Mouse (Mus musculus) heart, postnatal 0 days (tissue): Measurements from ENCODE around the gene Exoc3l2. TPM values are rescaled to one million over a fixed set of nuclear protein-coding genes. Genes with fewer than 3 reads are reported as not detected.

Source experiments
- ATAC-seq: fragments of 200-750 bp; cut with Nextera tagmentation; 2 replicates; pipeline ENCODE4 v1.8.0; 2017; ENCODE audit warnings: low read depth, moderate number of reproducible peaks, moderate library complexity; ENCODE audit not compliant: insufficient read depth
- DNase-seq: peaks from one replicate; pipeline ENCODE4 v3.0.0-alpha.2; 2016; ENCODE audit warnings: low spot score
- H3K27ac ChIP-seq: fragments of 300-500 bp; sonication (generic); 2 replicates; pipeline ENCODE4 v1.5.1; 2014; ENCODE audit warnings: low read depth, mild to moderate bottlenecking
- H3K27me3 ChIP-seq: fragments of 300-500 bp; sonication (generic); 2 replicates; pipeline ENCODE4 v1.6.1; 2014; ENCODE audit warnings: low read length, mixed read lengths; ENCODE audit not compliant: control insufficient read depth, insufficient read depth
- H3K36me3 ChIP-seq: fragments of 300-500 bp; sonication (generic); replicated peaks from 2 replicates; pipeline ENCODE4 v1.6.1; 2014; ENCODE audit warnings: low read length, mixed read lengths; ENCODE audit not compliant: control insufficient read depth, insufficient read depth
- H3K4me1 ChIP-seq: fragments of 300-500 bp; sonication (generic); 2 replicates; pipeline ENCODE4 v1.6.1; 2014; ENCODE audit warnings: antibody characterized with exemption; ENCODE audit not compliant: control insufficient read depth, insufficient read depth
- H3K4me2 ChIP-seq: fragments of 300-500 bp; sonication (generic); 2 replicates; pipeline ENCODE4 v1.6.1; 2014; ENCODE audit warnings: low read depth, mild to moderate bottlenecking, low read length, moderate library complexity
- H3K4me3 ChIP-seq: fragments of 300-500 bp; sonication (generic); 2 replicates; pipeline ENCODE4 v1.5.1; 2014; ENCODE audit warnings: low read depth, low read length
- H3K9ac ChIP-seq: fragments of 300-500 bp; sonication (generic); replicated peaks from 2 replicates; pipeline ENCODE4 v1.6.1; 2014; ENCODE audit warnings: low read depth, low read length, mixed read lengths
- H3K9me3 ChIP-seq: fragments of 300-500 bp; sonication (generic); replicated peaks from 2 replicates; pipeline ENCODE4 v1.6.1; 2016; ENCODE audit warnings: low read length; ENCODE audit not compliant: control insufficient read depth
- CTCF ChIP-seq: IDR thresholded peaks from 2 replicates; pipeline ENCODE4 v1.5.1; 2016; ENCODE audit warnings: antibody characterized with exemption, control low read depth, low read depth
- EP300 ChIP-seq: IDR thresholded peaks from 2 replicates; pipeline ENCODE4 v1.6.1; 2016; ENCODE audit warnings: antibody characterized with exemption, low read depth
- WGBS: fragments of 180-500 bp; shearing (Covaris S2); extraction: QIAGEN DNeasy Blood & Tissue Kit; methylation state at CpG from one replicate; pipeline ENCODE4 v1.1.7; 2014; 5-methylcytosine and 5-hydroxymethylcytosine counted together
- polyA plus RNA-seq: library from polyadenylated mRNA; unstranded; fragments of >200 nt; fragmentation: Nextera tagmentation; extraction: Ambion mirVana; gene quantifications from 2 replicates; pipeline ENCODE4 v1.2.1, GENCODE M21; 2015
- total RNA-seq: library from RNA; depleted of rRNA; stranded (reverse); fragments of >200 nt; gene quantifications from 2 replicates; pipeline ENCODE4 v1.2.3, GENCODE M21; 2014; ENCODE audit warnings: low replicate concordance

Gene Exoc3l2
- total and polyA plus RNA-seq, 2 experiments from 2014 or later: 0.49 to 1.9 TPM

DNA sequence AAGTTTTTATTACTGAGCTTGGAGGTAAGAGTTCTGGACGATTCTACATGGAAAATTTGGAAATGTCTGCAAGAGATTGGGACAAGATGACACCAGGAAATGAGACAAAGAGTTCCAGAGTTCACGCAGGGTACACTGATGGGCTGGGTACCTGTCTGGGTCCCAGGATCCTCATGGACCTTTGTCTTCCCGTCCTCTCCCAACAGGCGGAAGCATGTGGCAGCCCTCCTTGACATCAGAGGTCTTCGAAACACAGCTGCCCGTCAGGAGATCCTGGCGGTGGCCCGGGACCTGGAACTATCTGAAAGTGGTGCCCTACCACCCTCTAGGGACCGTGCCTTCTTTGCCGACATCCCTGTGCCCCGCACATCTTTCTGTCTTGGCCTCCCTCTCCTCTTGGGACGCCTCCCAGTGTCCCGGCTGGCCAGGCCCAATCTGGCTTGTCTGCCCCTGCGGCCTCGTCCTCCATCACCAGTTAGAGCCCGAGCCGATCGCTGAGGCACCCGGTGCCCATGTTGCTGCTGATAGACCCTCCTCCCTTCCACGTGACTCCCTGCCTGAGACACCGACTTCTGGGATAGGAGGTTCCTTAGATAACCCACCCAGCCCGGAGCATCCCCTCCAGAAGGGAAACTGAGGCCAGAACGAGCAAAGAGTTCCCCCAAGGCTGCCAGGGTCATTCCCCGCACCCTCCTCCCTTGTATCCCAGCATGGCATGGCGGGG, 31.8 kb downstream of the Exoc3l2 start:
- Histone ChIP-seq H3K4me2 (no peak overlapping the region), H3K4me1 (peaks cover 4% of the 10 kb centered on the region), H3K36me3 (no peaks in the 10 kb centered on the region), H3K4me3 (no peak overlapping the region), H3K27me3 (peaks cover 16% of the 10 kb centered on the region), H3K9ac (no peak overlapping the region), H3K27ac (no peak overlapping the region), H3K9me3 (no peaks in the 10 kb centered on the region)
- WGBS: 78% methylated on average over 25 of the region's 25 CpGs
- no peak for ATAC-seq
- no peak for DNase-seq
- no peak for TF ChIP-seq EP300
- no peak for TF ChIP-seq CTCF

DNA sequence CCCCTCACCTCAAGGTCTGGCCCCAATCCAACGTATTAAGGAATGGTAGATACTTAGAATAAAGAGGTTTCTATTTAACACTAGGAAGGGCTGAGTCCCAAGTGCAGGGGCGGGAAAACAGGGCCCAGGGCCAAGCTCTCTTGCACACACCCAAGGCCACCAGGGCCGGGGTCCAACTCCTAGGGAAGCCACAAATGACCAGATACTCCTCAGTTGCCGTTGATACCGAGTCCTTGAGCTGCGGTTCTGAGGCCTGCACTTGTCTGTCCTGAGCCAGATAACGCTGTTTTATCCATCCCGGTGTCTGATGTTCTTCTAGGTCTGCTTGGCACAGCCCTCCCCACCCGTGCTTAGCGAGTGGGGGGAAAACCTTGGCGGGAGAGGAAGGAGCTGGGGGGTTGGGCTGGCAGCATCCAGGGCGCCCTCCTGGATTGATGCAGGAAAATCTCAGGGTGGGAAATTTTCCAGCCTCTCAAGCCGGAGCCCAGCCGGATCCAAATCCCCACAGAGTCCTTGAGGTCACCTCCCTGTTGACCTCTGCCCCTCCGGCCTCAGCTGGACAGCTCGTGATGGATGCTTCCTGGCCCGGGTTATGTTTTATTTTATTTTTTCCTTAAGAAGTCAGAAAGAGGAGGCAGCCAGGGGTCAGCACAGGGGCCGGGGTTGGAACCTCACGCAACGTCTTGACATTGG, 32.5 kb downstream of the Exoc3l2 start:
- Histone ChIP-seq H3K36me3 (no peaks in the 10 kb centered on the region), H3K9ac (no peak overlapping the region), H3K4me2 (no peak overlapping the region), H3K27ac (no peak overlapping the region), H3K27me3 (peaks cover 10% of the 10 kb centered on the region), H3K9me3 (no peaks in the 10 kb centered on the region), H3K4me3 (no peak overlapping the region), H3K4me1 (peaks cover 4% of the 10 kb centered on the region)
- no peak for ATAC-seq
- no peak for TF ChIP-seq EP300
- no peak for TF ChIP-seq CTCF
- 60% methylated on average over 20 of the region's 20 CpGs for WGBS
- DNase-seq: no peak

DNA sequence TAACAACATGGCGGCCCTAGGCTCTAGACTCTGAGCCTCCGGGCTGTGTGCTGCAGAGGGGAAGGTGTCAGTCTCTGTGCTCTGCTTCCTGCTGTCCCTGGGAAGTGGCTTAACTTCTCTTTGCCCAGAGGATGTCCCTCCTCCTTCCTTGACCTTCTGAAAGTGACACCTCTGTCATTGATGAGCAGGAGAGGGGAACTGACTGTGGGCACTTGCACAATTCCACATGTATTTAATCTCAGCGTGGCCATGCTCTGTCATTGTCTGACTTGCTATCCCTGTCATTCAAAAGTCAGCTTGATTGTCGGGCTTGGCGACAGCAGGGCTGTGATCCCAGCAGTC, 33.1 kb downstream of the Exoc3l2 start:
- Histone ChIP-seq H3K27ac (no peak overlapping the region), H3K4me2 (no peak overlapping the region), H3K4me1 (peaks cover 4% of the 10 kb centered on the region), H3K9ac (no peak overlapping the region), H3K27me3 (peaks cover 5% of the 10 kb centered on the region; the same call in 1 of the 2 replicates), H3K4me3 (no peak overlapping the region), H3K36me3 (no peaks in the 10 kb centered on the region), H3K9me3 (no peaks in the 10 kb centered on the region)
- ATAC-seq (no peak), DNase-seq (no peak)
- TF ChIP-seq CTCF (no peak), EP300 (no peak)
- WGBS: 78% methylated on average over 5 of the region's 5 CpGs

GRCm38 (mm10) chr7:19498326-19498725, 35.2 kb downstream of the Exoc3l2 start:
- Histone ChIP-seq H3K36me3 (no peaks in the 10 kb centered on the region), H3K9me3 (no peaks in the 10 kb centered on the region), H3K27ac (no peak overlapping the region), H3K4me1 (no peaks in the 10 kb centered on the region), H3K9ac (no peak overlapping the region), H3K4me3 (no peak overlapping the region), H3K4me2 (no peak overlapping the region), H3K27me3 (no peaks in the 10 kb centered on the region)
- ATAC-seq (no peak), DNase-seq (no peak)
- 51% methylated on average over 4 of the region's 4 CpGs for WGBS
- TF ChIP-seq EP300: no peak
- no peak for TF ChIP-seq CTCF

- H3K4me2 ChIP-seq: no peak overlapping the region
- no peaks in the 10 kb centered on the region for H3K36me3 ChIP-seq
- 66% methylated on average over 12 of the region's 12 CpGs for WGBS
- ATAC-seq (no peak), DNase-seq (no peak)
- TF ChIP-seq CTCF (no peak), EP300 (no peak)
- no peak overlapping the region for H3K27ac ChIP-seq
- no peaks in the 10 kb centered on the region for H3K27me3 ChIP-seq
- H3K9me3 ChIP-seq: no peaks in the 10 kb centered on the region
- H3K4me1 ChIP-seq: no peaks in the 10 kb centered on the region
- H3K4me3 ChIP-seq: no peak overlapping the region
- no peak overlapping the region for H3K9ac ChIP-seq
Measured at GRCm38 (mm10) chr7:19500420-19501363, 37.6 kb downstream of the Exoc3l2 start.
